7 mouse cellular contexts compared by ENCODE assay signal in the genomic region with DNA sequence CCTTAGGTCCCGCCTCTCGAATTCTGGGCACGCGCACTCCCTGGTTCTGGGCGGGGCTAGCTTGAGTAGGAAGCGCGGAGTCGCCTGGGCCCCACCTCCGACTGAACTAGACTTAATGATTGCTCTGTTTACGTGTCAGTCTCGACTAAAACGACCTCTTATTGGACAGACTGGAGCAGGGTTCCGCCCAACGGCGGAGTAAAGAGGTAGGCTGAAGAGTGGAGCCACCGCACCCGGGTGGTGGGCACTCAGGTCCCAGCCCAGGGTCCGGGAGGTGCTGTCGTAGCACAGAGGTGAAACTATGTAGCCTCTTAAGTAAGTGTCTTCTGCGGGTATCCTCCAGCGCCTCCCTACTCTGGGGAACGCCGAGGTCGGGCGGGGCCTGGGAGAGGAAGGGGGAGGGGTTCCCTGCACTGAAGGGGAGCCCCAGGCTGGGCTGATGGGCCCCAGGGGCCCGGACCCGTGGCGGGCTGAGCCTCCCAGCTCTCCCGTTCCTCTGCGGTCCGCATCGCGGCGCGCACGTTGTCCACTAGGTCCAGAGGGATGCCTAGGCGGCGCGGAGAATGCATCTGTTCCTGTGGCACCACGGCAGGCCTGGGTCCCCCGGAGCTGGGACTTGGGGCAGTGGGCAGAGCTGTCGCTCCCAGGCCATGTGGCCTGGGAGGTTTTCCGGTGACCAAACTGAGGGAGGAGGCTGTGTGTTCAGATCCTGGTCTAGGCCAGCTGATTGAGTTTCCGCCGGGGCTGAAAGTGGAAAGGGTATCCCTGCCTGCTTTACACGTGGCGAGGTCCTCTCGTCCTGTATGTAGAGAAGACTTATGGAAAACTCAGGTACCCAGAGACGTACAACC. TPM values are rescaled to one million over a fixed set of nuclear protein-coding genes. Genes with fewer than 3 reads are reported as not detected.
DNase-seq lines count a peak whose midpoint lies in the region; ATAC-seq lines count a peak whose summit lies in the region.

A gene (plus strand): TSS at position 190 of the 851 bp plus-strand sequence.

- H3K4me2 ChIP-seq in intestine, embryonic 16.5 days (ENCODE audit: low read depth, low read length) = peak within 1 kb of the TSS; percentile 90
- H3K4me2 ChIP-seq in midbrain, embryonic 11.5 days = peak within 1 kb of the TSS; percentile 96

- no peaks in the 10 kb centered on the region for H3K36me3 ChIP-seq in intestine, embryonic 16.5 days (ENCODE audit: control insufficient read depth, insufficient read depth, low read length)
- no peaks in the 10 kb centered on the region for H3K36me3 ChIP-seq in midbrain, embryonic 11.5 days (ENCODE audit: control insufficient read depth, insufficient read depth, low read length)

- peak within 1 kb of the TSS; percentile 81 for H3K9ac ChIP-seq in intestine, embryonic 16.5 days (ENCODE audit: low read depth, low read length)
- peak within 1 kb of the TSS; percentile 68 for H3K9ac ChIP-seq in midbrain, embryonic 11.5 days (ENCODE audit: low read length)

- peak within 1 kb of the TSS; percentile 76 for H3K4me3 ChIP-seq in intestine, embryonic 16.5 days (ENCODE audit: low read length)
- peak within 1 kb of the TSS; percentile 67 for H3K4me3 ChIP-seq in midbrain, embryonic 11.5 days (ENCODE audit: low read depth, low read length)

- intact Hi-C loops in left cerebral cortex, postnatal 36 days (cut with DNase I) = loop anchor here (2.0 kb wide), 1 partner anchor 31 kb away; no protein-coding TSS in a partner anchor

- peak; percentile 94 for DNase-seq in adrenal gland, adult 8-10 months
- peak; percentile 95 for DNase-seq in embryo, embryonic 9.5 days (ENCODE audit: extremely low spot score)
- peak; percentile 80 to 91 for DNase-seq in gastrocnemius, postnatal 4 days (ENCODE audit: low spot score in 2 of 2)
- peak; percentile 92 to 95 for DNase-seq in left cerebral cortex, postnatal 36 days (ENCODE audit: low spot score in 2 of 2)
- peak; percentile 96 for DNase-seq in midbrain, embryonic 11.5 days (ENCODE audit: low spot score, missing footprints)
- peak; percentile 93 for DNase-seq in skeletal muscle tissue, adult 2 months (ENCODE audit: low read depth, low spot score)

- H3K4me1 ChIP-seq in intestine, embryonic 16.5 days (ENCODE audit: control insufficient read depth, insufficient read depth, low read length) = peaks cover 17% of the 10 kb centered on the region
- H3K4me1 ChIP-seq in midbrain, embryonic 11.5 days (ENCODE audit: control insufficient read depth, insufficient read depth, low read length) = peaks cover 22% of the 10 kb centered on the region

- peaks cover 24% of the 10 kb centered on the region for H3K27me3 ChIP-seq in intestine, embryonic 16.5 days (replicated peaks; ENCODE audit: control insufficient read depth, insufficient read depth, low read length)
- peaks cover 20% of the 10 kb centered on the region for H3K27me3 ChIP-seq in midbrain, embryonic 11.5 days (ENCODE audit: control insufficient read depth, insufficient read depth, low read length)

- peak within 1 kb of the TSS; percentile 57 for H3K27ac ChIP-seq in intestine, embryonic 16.5 days (ENCODE audit: low read length)
- peak within 1 kb of the TSS; percentile 2; the same call in 1 of the 2 replicates for H3K27ac ChIP-seq in midbrain, embryonic 11.5 days (ENCODE audit: low read depth, low read length)

- ATAC-seq in intestine, embryonic 16.5 days = peak; percentile 98
- peak; percentile 98 for ATAC-seq in midbrain, embryonic 11.5 days (ENCODE audit: low FRiP score)

- H3K9me3 ChIP-seq in intestine, embryonic 16.5 days (ENCODE audit: control insufficient read depth, low read length) = no peaks in the 10 kb centered on the region
- H3K9me3 ChIP-seq in midbrain, embryonic 11.5 days (ENCODE audit: control insufficient read depth, low read length) = no peaks in the 10 kb centered on the region

- WGBS in intestine, embryonic 16.5 days = under 1% methylated on average over 49 of the region's 49 CpGs
- under 1% methylated on average over 49 of the region's 49 CpGs for WGBS in midbrain, embryonic 11.5 days

RNA-seq across cellular contexts. Expression of the gene that starts here (rescaled TPM):
- 10 to 100 TPM; 26.0 to 39.4 (median 30.5) TPM for total RNA-seq in adrenal gland, adult 8-10 months (2022)
- 10 to 100 TPM; 30.5 to 32.1 TPM for total RNA-seq in gastrocnemius, postnatal 4 days (2021)
- polyA plus RNA-seq in intestine, embryonic 16.5 days (2015; fragmentation: Nextera tagmentation; extraction: Ambion mirVana) = 32.4 and 34.9 TPM in 2 replicates
- total RNA-seq in left cerebral cortex, postnatal 36 days (2021) = 10 to 100 TPM; 40.6 to 43.9 TPM
- 27.0 and 31.0 TPM in 2 replicates for polyA plus RNA-seq in midbrain, embryonic 11.5 days (2014; fragmentation: Nextera tagmentation; extraction: Ambion mirVana)

Comparison
In these comparisons a context has a peak if more than half of its experiments do, and no peak if none do; other contexts are left out.
1. Peak in every context shown above with its lines: DNase-seq, ATAC-seq, H3K4me3 ChIP-seq and H3K27ac ChIP-seq.